Mouse (Mus musculus) kidney, adult 2 months (tissue): ENCODE measurements around the gene Proser2.

Experiments
- CTCF ChIP-seq: fragments of 200-500 bp; conservative IDR thresholded peaks from 2 replicates; pipeline ENCODE4 v1.5.1; 2011; ENCODE audit warnings: low read depth, mild to moderate bottlenecking, control low read depth, low read length, moderate library complexity, mixed read lengths; ENCODE audit not compliant: insufficient read depth, insufficient read length
- POLR2A ChIP-seq: fragments of 200-500 bp; IDR thresholded peaks from one replicate; pipeline ENCODE4 v1.6.1; 2011; ENCODE audit warnings: low read depth, low read length, control low read depth

- TF ChIP-seq CTCF: no peak
- no peak for TF ChIP-seq POLR2A
These were observed 47.4 kb downstream of the Proser2 start for GRCm38 (mm10) chr2:6082615-6083014.
